Mouse (Mus musculus): ENCODE measurements around the gene Abcg8. TPM values are rescaled to one million over a fixed set of nuclear protein-coding genes. Genes with fewer than 3 reads are reported as not detected.

The Abcg8 gene
- polyA plus RNA-seq, 1 experiment from 2014 or later = not detected

GRCm38 (mm10) chr17:84688834-84689233 lies 12.7 kb downstream of the Abcg8 start:
- Histone ChIP-seq H3K27me3 (no peaks in the 10 kb centered on the region), H3K4me2 (replicated peaks) (no peak overlapping the region), H3K36me3 (no peaks in the 10 kb centered on the region), H3K27ac (no peak overlapping the region), H3K9me3 (no peaks in the 10 kb centered on the region), H3K9ac (no peak overlapping the region), H3K4me1 (no peaks in the 10 kb centered on the region), H3K4me3 (no peak overlapping the region)
- WGBS = 89% methylated on average over 11 of the region's 11 CpGs
- ATAC-seq (ENCODE audit: low FRiP score, low read depth) = no peak

DNA sequence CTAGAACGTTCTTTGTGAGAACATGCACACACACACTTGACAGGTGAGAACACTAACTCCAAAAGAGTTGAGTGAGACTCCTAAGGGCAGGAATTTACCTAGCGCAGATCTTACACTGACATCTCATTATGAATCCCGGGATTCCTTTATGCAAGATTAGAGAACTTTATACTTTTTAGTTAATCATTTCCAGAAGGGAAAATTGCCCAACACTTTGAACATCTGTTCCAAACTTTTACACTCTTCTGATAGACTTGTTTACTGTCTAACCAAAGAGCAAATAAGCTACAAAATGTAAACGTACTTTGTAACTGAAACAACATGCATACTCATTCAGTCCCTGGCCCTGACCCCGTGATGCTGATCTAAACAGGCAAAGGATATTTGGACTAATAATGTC lies 13.2 kb downstream of the Abcg8 start:
- Histone ChIP-seq H3K4me3 (no peak overlapping the region), H3K9me3 (no peaks in the 10 kb centered on the region), H3K27ac (no peak overlapping the region), H3K9ac (no peak overlapping the region), H3K4me1 (no peaks in the 10 kb centered on the region), H3K36me3 (no peaks in the 10 kb centered on the region), H3K4me2 (replicated peaks) (no peak overlapping the region), H3K27me3 (no peaks in the 10 kb centered on the region)
- 73% methylated on average over 5 of the region's 5 CpGs for WGBS
- no peak for ATAC-seq (ENCODE audit: low FRiP score, low read depth)

- Histone ChIP-seq H3K9me3 (no peaks in the 10 kb centered on the region), H3K4me1 (no peaks in the 10 kb centered on the region), H3K4me3 (no peak overlapping the region), H3K9ac (no peak overlapping the region), H3K27ac (no peak overlapping the region; the same call in 1 of the 2 replicates), H3K27me3 (no peaks in the 10 kb centered on the region), H3K4me2 (replicated peaks) (no peak overlapping the region), H3K36me3 (no peaks in the 10 kb centered on the region)
- no peak for ATAC-seq (ENCODE audit: low FRiP score, low read depth)
- WGBS = 61% methylated on average over 5 of the region's 5 CpGs
Measured at GRCm38 (mm10) chr17:84690111-84690510, 14.0 kb downstream of the Abcg8 start.

GRCm38 (mm10) chr17:84693741-84694140 lies 17.6 kb downstream of the Abcg8 start:
- Histone ChIP-seq H3K9ac (no peak overlapping the region), H3K4me2 (replicated peaks) (no peak overlapping the region), H3K27me3 (no peaks in the 10 kb centered on the region), H3K9me3 (no peaks in the 10 kb centered on the region), H3K27ac (no peak overlapping the region), H3K4me1 (no peaks in the 10 kb centered on the region), H3K36me3 (no peaks in the 10 kb centered on the region), H3K4me3 (no peak overlapping the region)
- 86% methylated on average over 2 of the region's 2 CpGs for WGBS
- ATAC-seq (ENCODE audit: low FRiP score, low read depth) = no peak

- Histone ChIP-seq H3K9me3 (no peaks in the 10 kb centered on the region), H3K4me1 (peaks cover 18% of the 10 kb centered on the region), H3K4me3 (no peak overlapping the region), H3K4me2 (replicated peaks) (no peak overlapping the region), H3K36me3 (no peaks in the 10 kb centered on the region), H3K9ac (no peak overlapping the region), H3K27ac (no peak overlapping the region), H3K27me3 (no peaks in the 10 kb centered on the region)
- ATAC-seq (ENCODE audit: low FRiP score, low read depth) = no peak
- 56% methylated on average over 6 of the region's 6 CpGs for WGBS
Measured at GRCm38 (mm10) chr17:84696537-84696936, 20.4 kb downstream of the Abcg8 start.

DNA sequence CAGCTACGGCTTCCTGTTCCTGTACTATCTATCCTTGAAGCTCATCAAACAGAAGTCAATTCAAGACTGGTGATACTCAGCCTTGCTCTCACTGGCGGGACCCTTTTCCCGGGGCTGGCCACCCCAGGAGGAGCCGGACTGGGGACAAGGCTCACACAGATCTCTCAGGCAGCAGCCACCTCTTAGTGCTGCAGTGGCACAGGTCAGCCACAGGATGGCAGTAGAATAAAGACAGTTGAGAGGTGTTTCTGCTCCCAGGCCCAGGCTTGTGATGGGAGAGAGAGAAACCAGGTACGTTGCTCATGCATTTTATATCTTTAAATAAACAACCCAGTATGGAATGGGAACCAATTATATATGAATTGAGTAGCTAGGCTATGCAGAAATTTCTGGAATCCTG lies 22.6 kb downstream of the Abcg8 start:
- peaks cover 38% of the 10 kb centered on the region for H3K4me1 ChIP-seq
- H3K9ac ChIP-seq = no peak overlapping the region
- no peak overlapping the region for H3K4me3 ChIP-seq
- no peak for ATAC-seq (ENCODE audit: low FRiP score, low read depth)
- no peak overlapping the region for H3K4me2 ChIP-seq (replicated peaks)
- 26% methylated on average over 5 of the region's 5 CpGs for WGBS
- no peak overlapping the region for H3K27ac ChIP-seq
- no peaks in the 10 kb centered on the region for H3K9me3 ChIP-seq
- 0 out of 2 replicates have a peak, but pooled peaks cover 1% of the 10 kb centered on the region for H3K36me3 ChIP-seq
- H3K27me3 ChIP-seq = no peaks in the 10 kb centered on the region

DNA sequence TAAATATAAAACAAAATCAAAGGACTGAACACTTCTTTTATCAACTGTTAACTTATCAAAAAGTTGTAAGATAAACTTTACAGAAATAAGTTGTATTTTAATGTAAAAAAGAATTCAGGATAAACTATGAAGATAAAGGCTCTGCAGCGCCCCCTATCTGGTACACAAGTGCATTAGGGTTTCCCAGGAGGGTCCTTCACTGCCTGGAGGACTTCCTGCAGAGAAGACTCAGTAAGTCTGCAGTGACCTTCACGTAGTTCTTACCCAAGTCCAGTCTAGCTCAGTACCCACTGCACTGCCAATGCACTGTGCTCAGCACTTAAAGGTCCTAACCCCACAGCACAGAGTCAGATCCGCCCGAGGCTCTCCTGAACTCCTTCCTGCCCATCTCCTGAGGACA lies 31.3 kb downstream of the Abcg8 start:
- peaks cover 45% of the 10 kb centered on the region for H3K36me3 ChIP-seq
- 62% methylated on average over 4 of the region's 4 CpGs for WGBS

DNA sequence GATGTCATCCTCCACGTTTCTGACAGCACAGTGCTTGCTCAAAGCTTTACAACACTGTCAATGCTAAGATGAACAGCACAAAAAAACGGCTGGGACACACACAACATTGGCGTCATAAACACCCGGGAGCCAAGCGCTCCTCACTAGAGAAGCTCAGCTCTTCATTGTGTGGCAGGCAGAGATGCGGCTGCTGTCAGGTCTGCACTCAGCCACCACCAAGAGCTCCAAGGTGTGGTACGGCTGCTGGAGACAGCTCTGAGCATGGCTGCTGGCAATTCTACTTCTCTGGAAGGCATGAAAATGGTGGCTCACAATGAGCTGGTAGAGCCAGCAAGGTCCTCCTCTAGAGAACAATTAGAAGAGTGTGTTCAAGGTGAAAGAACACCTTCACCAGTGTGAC lies 32.7 kb downstream of the Abcg8 start:
- peaks cover 48% of the 10 kb centered on the region for H3K36me3 ChIP-seq
- WGBS = 80% methylated on average over 7 of the region's 7 CpGs
- no peaks in the 10 kb centered on the region for H3K9me3 ChIP-seq

More for the DNA sequence above, 31.3 kb downstream of the Abcg8 start:
- ATAC-seq (ENCODE audit: low FRiP score, low read depth) = no peak
- Histone ChIP-seq H3K27me3 (no peaks in the 10 kb centered on the region), H3K4me3 (no peak overlapping the region), H3K9ac (no peak overlapping the region), H3K4me2 (replicated peaks) (no peak overlapping the region), H3K27ac (no peak overlapping the region), H3K9me3 (no peaks in the 10 kb centered on the region), H3K4me1 (peaks cover 19% of the 10 kb centered on the region)

GRCm38 (mm10) chr17:84709403-84709851 lies 33.3 kb downstream of the Abcg8 start:
- peaks cover 7% of the 10 kb centered on the region; the same call in 1 of the 2 replicates for H3K4me1 ChIP-seq
- H3K4me2 ChIP-seq (replicated peaks) = no peak overlapping the region
- H3K4me3 ChIP-seq = no peak overlapping the region
- H3K27me3 ChIP-seq = no peaks in the 10 kb centered on the region
- no peaks in the 10 kb centered on the region for H3K9me3 ChIP-seq
- 62% methylated on average over 17 of the region's 17 CpGs for WGBS
- H3K9ac ChIP-seq = no peak overlapping the region
- no peak overlapping the region for H3K27ac ChIP-seq
- ATAC-seq (ENCODE audit: low FRiP score, low read depth) = no peak
- peaks cover 44% of the 10 kb centered on the region for H3K36me3 ChIP-seq

More for the DNA sequence above, 32.7 kb downstream of the Abcg8 start:
- H3K27ac ChIP-seq = no peak overlapping the region
- H3K9ac ChIP-seq = no peak overlapping the region
- H3K4me3 ChIP-seq = no peak overlapping the region
- no peaks in the 10 kb centered on the region for H3K27me3 ChIP-seq
- ATAC-seq (ENCODE audit: low FRiP score, low read depth) = no peak
- peaks cover 7% of the 10 kb centered on the region; the same call in 1 of the 2 replicates for H3K4me1 ChIP-seq
- H3K4me2 ChIP-seq (replicated peaks) = no peak overlapping the region

- 89% methylated on average over 18 of the region's 18 CpGs for WGBS
- H3K9ac ChIP-seq = no peak overlapping the region
- peaks cover 44% of the 10 kb centered on the region for H3K36me3 ChIP-seq
- H3K27me3 ChIP-seq = no peaks in the 10 kb centered on the region
- no peak for ATAC-seq (ENCODE audit: low FRiP score, low read depth)
- H3K4me1 ChIP-seq = peaks cover 7% of the 10 kb centered on the region; the same call in 1 of the 2 replicates
- H3K4me2 ChIP-seq (replicated peaks) = no peak overlapping the region
- no peak overlapping the region for H3K27ac ChIP-seq
- H3K4me3 ChIP-seq = no peak overlapping the region
- no peaks in the 10 kb centered on the region for H3K9me3 ChIP-seq
Measured at GRCm38 (mm10) chr17:84713563-84714164, 37.6 kb downstream of the Abcg8 start.

DNA sequence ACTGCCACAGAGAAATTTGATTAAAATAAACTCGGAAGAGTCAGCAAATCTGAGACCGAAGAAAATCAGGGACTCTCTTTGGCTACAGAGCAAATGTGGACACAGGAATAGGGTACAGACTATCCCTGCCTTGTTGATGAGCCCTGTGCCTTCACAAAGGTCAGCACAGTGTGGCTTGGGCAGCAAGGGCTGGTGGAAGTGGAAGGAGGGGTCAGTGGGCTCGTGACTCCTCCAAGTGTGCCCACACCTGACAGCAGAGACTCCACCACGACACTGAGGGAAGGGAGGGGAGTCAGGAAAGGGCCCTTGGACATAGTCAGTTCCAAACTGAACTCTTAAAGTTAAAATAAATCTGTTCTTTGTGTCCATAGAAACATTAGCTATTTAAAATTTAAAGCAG lies 38.8 kb downstream of the Abcg8 start:
- 76% methylated on average over 4 of the region's 4 CpGs for WGBS
- no peak overlapping the region for H3K27ac ChIP-seq
- no peaks in the 10 kb centered on the region for H3K9me3 ChIP-seq
- H3K4me1 ChIP-seq = no peaks in the 10 kb centered on the region
- H3K27me3 ChIP-seq = no peaks in the 10 kb centered on the region
- no peak overlapping the region for H3K4me3 ChIP-seq
- ATAC-seq (ENCODE audit: low FRiP score, low read depth) = no peak
- no peak overlapping the region for H3K4me2 ChIP-seq (replicated peaks)
- peaks cover 36% of the 10 kb centered on the region for H3K36me3 ChIP-seq
- no peak overlapping the region for H3K9ac ChIP-seq

DNA sequence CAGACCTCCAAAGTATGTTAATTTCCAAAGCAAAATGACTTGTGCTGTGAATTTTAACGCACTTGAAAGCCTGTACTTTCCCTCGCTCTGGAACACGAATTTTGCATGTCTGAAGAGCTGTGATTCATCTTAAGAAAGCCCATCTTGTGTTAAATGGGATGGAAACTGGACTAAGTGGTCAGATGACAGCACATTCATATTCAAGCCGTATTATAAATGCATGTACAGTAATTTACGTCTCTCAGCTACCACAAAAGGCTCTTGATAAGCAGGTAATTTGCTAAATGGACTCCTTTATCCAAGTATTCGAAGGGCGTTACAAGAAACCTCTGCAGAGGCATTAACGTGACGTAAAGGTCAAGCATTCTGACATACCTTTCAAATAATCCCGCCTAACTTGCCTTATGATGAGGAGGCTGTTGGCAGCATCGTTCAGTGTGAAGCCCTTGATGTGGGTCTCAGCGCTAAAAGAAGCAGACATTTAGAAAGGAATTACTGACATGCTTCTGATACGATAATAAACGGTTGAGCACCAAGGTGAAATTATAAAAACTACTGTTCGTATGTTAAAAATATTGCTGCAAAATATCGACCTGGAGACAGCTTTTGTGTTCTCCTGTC lies 40.3 kb downstream of the Abcg8 start:
- no peak overlapping the region for H3K9ac ChIP-seq
- ATAC-seq (ENCODE audit: low FRiP score, low read depth) = no peak
- peaks cover 42% of the 10 kb centered on the region for H3K36me3 ChIP-seq
- H3K4me1 ChIP-seq = no peaks in the 10 kb centered on the region
- H3K4me2 ChIP-seq (replicated peaks) = no peak overlapping the region
- H3K9me3 ChIP-seq = no peaks in the 10 kb centered on the region
- no peak overlapping the region for H3K4me3 ChIP-seq
- WGBS = 83% methylated on average over 16 of the region's 16 CpGs
- no peaks in the 10 kb centered on the region for H3K27me3 ChIP-seq
- no peak overlapping the region for H3K27ac ChIP-seq

DNA sequence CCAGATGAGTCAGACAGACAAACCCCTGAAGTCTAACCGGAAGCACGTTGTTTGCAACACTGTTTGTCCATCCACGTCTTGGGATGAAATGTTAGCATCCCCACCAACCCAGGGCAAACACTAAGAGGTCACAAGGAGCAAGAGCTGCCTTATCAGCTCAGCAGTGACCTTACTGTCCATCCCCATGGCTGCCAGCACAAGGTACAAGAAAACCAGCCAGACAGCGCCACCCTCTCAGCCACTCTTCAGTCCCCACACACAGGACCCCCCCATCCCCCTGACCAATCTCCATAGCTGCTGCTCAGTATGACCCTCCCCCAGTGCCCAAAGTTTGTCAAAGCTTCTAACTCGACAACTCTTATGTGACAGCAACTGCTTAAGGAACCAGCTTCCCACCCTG lies 41.3 kb downstream of the Abcg8 start:
- H3K36me3 ChIP-seq = peaks cover 46% of the 10 kb centered on the region
- no peak overlapping the region for H3K4me2 ChIP-seq (replicated peaks)
- no peak overlapping the region for H3K9ac ChIP-seq
- H3K4me3 ChIP-seq = no peak overlapping the region
- no peak for ATAC-seq (ENCODE audit: low FRiP score, low read depth)
- no peaks in the 10 kb centered on the region for H3K27me3 ChIP-seq
- no peaks in the 10 kb centered on the region for H3K9me3 ChIP-seq
- H3K4me1 ChIP-seq = no peaks in the 10 kb centered on the region
- 62% methylated on average over 5 of the region's 5 CpGs for WGBS
- H3K27ac ChIP-seq = no peak overlapping the region

All from limb, embryonic 13.5 days (tissue).